Mouse (Mus musculus): Measurements from ENCODE around the gene Mlxipl.

GRCm38 (mm10) chr5:135129747-135130146 is 40.1 kb downstream of the Mlxipl start:
- TF ChIP-seq GATA1 (IDR thresholded peaks at IDR 0.05; ENCODE audit: borderline replicate concordance, low read length): no peak
- no peak for TF ChIP-seq FLI1 (IDR thresholded peaks at IDR 0.05; ENCODE audit: low read length)

Measured in megakaryocyte, embryonic 14.5 days (primary cell).